9 mouse cellular contexts compared by ENCODE assay signal in the genomic region with DNA sequence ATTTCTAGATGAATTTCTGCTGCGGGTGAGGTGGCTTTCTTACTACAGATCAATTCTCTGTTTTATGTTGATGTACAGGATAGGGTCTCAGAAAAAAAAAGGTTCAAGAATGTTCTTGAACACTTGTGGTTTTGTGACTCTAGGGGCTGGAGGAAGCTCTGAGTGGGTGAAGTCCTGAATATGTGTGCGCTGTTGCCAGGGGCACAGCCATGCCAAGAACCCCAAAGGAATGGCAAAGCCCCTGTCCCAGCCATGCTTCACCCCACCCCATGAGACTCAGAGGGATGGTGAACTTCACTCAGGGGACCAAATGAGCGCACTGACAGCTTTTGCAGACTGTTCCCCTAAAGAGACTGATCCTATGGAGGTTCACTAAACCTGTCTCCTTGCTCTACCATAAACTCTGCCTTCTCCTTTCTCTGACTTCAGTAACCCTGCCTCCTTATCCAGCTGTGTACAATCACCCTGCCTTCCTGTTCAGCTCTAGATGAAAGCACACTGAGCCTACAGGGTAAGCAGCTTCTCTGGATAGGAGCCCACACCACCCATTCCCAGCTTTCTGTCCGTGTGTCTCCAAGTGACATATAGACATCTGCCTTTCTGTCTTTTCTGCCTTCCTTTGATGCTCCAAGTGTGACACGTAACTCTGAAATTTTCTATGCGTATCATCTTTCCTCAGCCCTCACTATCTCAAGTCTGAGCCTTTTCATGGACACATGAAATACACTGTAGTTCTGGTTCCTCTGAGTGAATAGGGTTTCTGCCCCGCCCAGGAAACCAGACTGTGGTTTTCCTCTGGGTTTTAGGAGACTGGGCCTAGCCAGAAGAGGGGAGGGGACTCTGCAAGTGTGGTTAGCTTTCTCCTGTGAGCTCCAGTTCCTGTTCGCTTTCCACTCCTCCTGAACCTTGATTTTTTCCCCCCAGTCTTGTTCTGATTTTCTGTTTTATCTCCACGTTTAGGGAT.
A peak's percentile ranks its signal among the peaks of the same experiment; 100 is the strongest.
DNase-seq lines count a peak whose midpoint lies in the region; ATAC-seq and TF ChIP-seq lines count a peak whose summit lies in the region.
"Had no signal": no experiment of that assay in that cellular context is flagged by ENCODE, and none has a peak within 500 bp of the region (broad histone marks: within the 10 kb centered on the region; RNA-seq: fewer than 3 reads in every experiment).

No protein-coding gene starts in this region.

- peak; percentile 48 for DNase-seq in gastrocnemius, adult 18-20 months (ENCODE audit: low spot score)
- no peak for DNase-seq in gastrocnemius, postnatal 14 days
- DNase-seq in CD4-positive helper T cell, adult 2 months (ENCODE audit: low read depth, low spot score): peak; percentile 89
- no peak for DNase-seq in cerebellum, adult 2 months
- no peak for DNase-seq in hindbrain, embryonic 14.5 days (ENCODE audit: low spot score)
- DNase-seq: right cerebral cortex, adult 18-20 months had no signal

- H3K36me3 ChIP-seq in heart, embryonic 16.5 days (ENCODE audit: control insufficient read depth, insufficient read depth): no peaks in the 10 kb centered on the region
- no peaks in the 10 kb centered on the region for H3K36me3 ChIP-seq in macrophage (ENCODE audit: inconsistent target)
- no peaks in the 10 kb centered on the region for H3K36me3 ChIP-seq in forebrain, embryonic 12.5 days (replicated peaks)
- no peaks in the 10 kb centered on the region for H3K36me3 ChIP-seq in hindbrain, embryonic 14.5 days (replicated peaks; ENCODE audit: control insufficient read depth, insufficient read depth)

- H3K4me3 ChIP-seq in heart, embryonic 16.5 days (ENCODE audit: low read length): no peak overlapping the region
- H3K4me3 ChIP-seq in macrophage (ENCODE audit: inconsistent target): peak overlapping the region; percentile 16; the same call in 1 of the 2 replicates
- no peak overlapping the region for H3K4me3 ChIP-seq in cerebellum, adult 2 months (replicated peaks; ENCODE audit: insufficient read depth, low read depth, low read length)
- no peak overlapping the region for H3K4me3 ChIP-seq in forebrain, embryonic 12.5 days (replicated peaks)
- H3K4me3 ChIP-seq in hindbrain, embryonic 14.5 days (replicated peaks; ENCODE audit: low read length): no peak overlapping the region

- ATAC-seq in heart, embryonic 16.5 days (replicated peaks; ENCODE audit: extremely low read depth, insufficient read depth, low FRiP score): 0 out of 2 replicates have a peak, but pooled peaks have one; percentile 37
- ATAC-seq in forebrain, embryonic 12.5 days (ENCODE audit: low FRiP score): no peak
- ATAC-seq in hindbrain, embryonic 14.5 days (ENCODE audit: low FRiP score): no peak

- WGBS in heart, embryonic 16.5 days: 69% methylated on average over 9 of the region's 9 CpGs
- 10% methylated on average over 9 of the region's 9 CpGs for WGBS in macrophage (ENCODE audit: missing documents)
- 90% methylated on average over 9 of the region's 9 CpGs for WGBS in cerebellum, adult 2 months
- WGBS in forebrain, embryonic 12.5 days: 88% methylated on average over 9 of the region's 9 CpGs
- WGBS in hindbrain, embryonic 14.5 days: 89% methylated on average over 9 of the region's 9 CpGs

- peaks cover 59% of the 10 kb centered on the region for H3K79me2 ChIP-seq in macrophage (ENCODE audit: inconsistent target)

- TF ChIP-seq POLR2A in cerebellum, adult 2 months (IDR thresholded peaks at IDR 0.05; ENCODE audit: borderline replicate concordance, insufficient read depth, low read length): no peak

- no peak for TF ChIP-seq CTCF in cerebellum, adult 2 months (IDR thresholded peaks at IDR 0.05; ENCODE audit: borderline replicate concordance, insufficient read depth, low read depth, low read length)

- peak overlapping the region; percentile 23; the same call in 1 of the 2 replicates for H3K27ac ChIP-seq in heart, embryonic 16.5 days (ENCODE audit: low read length)
- H3K27ac ChIP-seq in macrophage: peak overlapping the region; percentile 77
- H3K27ac ChIP-seq in cerebellum, adult 2 months (ENCODE audit: insufficient read depth, low read length): no peak overlapping the region
- H3K27ac ChIP-seq in forebrain, embryonic 12.5 days: no peak overlapping the region
- no peak overlapping the region for H3K27ac ChIP-seq in hindbrain, embryonic 14.5 days

- 0 out of 2 replicates have a peak, but pooled peaks cover 5% of the 10 kb centered on the region for H3K4me1 ChIP-seq in heart, embryonic 16.5 days (ENCODE audit: control insufficient read depth, insufficient read depth, low read length)
- peaks cover 21% of the 10 kb centered on the region; the same call in 1 of the 2 replicates for H3K4me1 ChIP-seq in cerebellum, adult 2 months (ENCODE audit: control insufficient read depth, insufficient read depth, low read length)
- no peaks in the 10 kb centered on the region for H3K4me1 ChIP-seq in forebrain, embryonic 12.5 days
- no peaks in the 10 kb centered on the region; the same call in 1 of the 2 replicates for H3K4me1 ChIP-seq in hindbrain, embryonic 14.5 days (replicated peaks; ENCODE audit: control insufficient read depth, insufficient read depth, low read length)

- no peak overlapping the region for H3K9ac ChIP-seq in heart, embryonic 16.5 days (ENCODE audit: low read length)
- H3K9ac ChIP-seq in forebrain, embryonic 12.5 days: no peak overlapping the region
- no peak overlapping the region for H3K9ac ChIP-seq in hindbrain, embryonic 14.5 days

- H3K27me3 ChIP-seq in heart, embryonic 16.5 days (ENCODE audit: control insufficient read depth, insufficient read depth, low read length): no peaks in the 10 kb centered on the region
- H3K27me3 ChIP-seq in cerebellum, adult 2 months (ENCODE audit: control insufficient read depth, insufficient read depth, low read length): no peaks in the 10 kb centered on the region
- no peaks in the 10 kb centered on the region for H3K27me3 ChIP-seq in forebrain, embryonic 12.5 days
- H3K27me3 ChIP-seq in hindbrain, embryonic 14.5 days (ENCODE audit: control insufficient read depth, insufficient read depth, low read length): no peaks in the 10 kb centered on the region

- no peak overlapping the region for H3K4me2 ChIP-seq in heart, embryonic 16.5 days (ENCODE audit: low read depth, low read length)
- no peak overlapping the region for H3K4me2 ChIP-seq in forebrain, embryonic 12.5 days
- no peak overlapping the region for H3K4me2 ChIP-seq in hindbrain, embryonic 14.5 days (replicated peaks)

- intact Hi-C loops in gastrocnemius, postnatal 14 days (cut with DNase I; ENCODE audit: low total_unique reads): no loop called here

- H3K9me3 ChIP-seq in heart, embryonic 16.5 days (replicated peaks; ENCODE audit: control insufficient read depth, low read length): no peaks in the 10 kb centered on the region
- no peaks in the 10 kb centered on the region for H3K9me3 ChIP-seq in forebrain, embryonic 12.5 days
- no peaks in the 10 kb centered on the region for H3K9me3 ChIP-seq in hindbrain, embryonic 14.5 days (ENCODE audit: control insufficient read depth, low read length)

Comparison
In these comparisons a context has a peak if more than half of its experiments do, and no peak if none do; other contexts are left out.
1. DNase-seq: peak in gastrocnemius, adult 18-20 months (single experiment) and CD4-positive helper T cell, adult 2 months (single experiment); none in gastrocnemius, postnatal 14 days (single experiment), cerebellum, adult 2 months (0 of 2) and hindbrain, embryonic 14.5 days (single experiment).
2. H3K27ac ChIP-seq: peak in heart, embryonic 16.5 days (single experiment) and macrophage (single experiment); none in cerebellum, adult 2 months (single experiment), forebrain, embryonic 12.5 days (single experiment) and hindbrain, embryonic 14.5 days (single experiment).